Comparison of ENCODE assay signal across 37 mouse cellular contexts in genomic region chr1:159573116-159573515, GRCm38 (mm10). TPM values are rescaled to one million over a fixed set of nuclear protein-coding genes. Genes with fewer than 3 reads are reported as not detected.
"Had no signal": no experiment of that assay in that cellular context is flagged by ENCODE, and none has a peak within 500 bp of the region (broad histone marks: within the 10 kb centered on the region; RNA-seq: fewer than 3 reads in every experiment).

No protein-coding gene starts in this region.

- H3K9me3 ChIP-seq: heart, embryonic 10.5 days; heart, embryonic 12.5 days; heart, embryonic 13.5 days; heart, embryonic 15.5 days; hindbrain, embryonic 10.5 days; hindbrain, embryonic 12.5 days; hindbrain, embryonic 13.5 days; hindbrain, embryonic 15.5 days; intestine, embryonic 15.5 days; kidney, embryonic 15.5 days had no signal

- H3K4me2 ChIP-seq: heart, embryonic 12.5 days; heart, embryonic 13.5 days; heart, embryonic 15.5 days; hindbrain, embryonic 12.5 days; hindbrain, embryonic 13.5 days; hindbrain, embryonic 14.5 days; hindbrain, embryonic 15.5 days; intestine, embryonic 15.5 days; kidney, embryonic 15.5 days had no signal

- DNase-seq: heart, postnatal 10 days; heart, postnatal 14 days; heart, postnatal 36 days; heart, postnatal 4 days; kidney, adult 11 months; kidney, adult 18-20 months; kidney, adult 2 months; kidney, adult 8-10 months; kidney, adult 9 months; kidney, postnatal 10 days; kidney, postnatal 14 days; kidney, postnatal 25 days; kidney, postnatal 36 days; kidney, postnatal 4 days; layer of hippocampus, adult 9-11 months; layer of hippocampus, postnatal 36 days had no signal

- H3K9ac ChIP-seq: heart, embryonic 12.5 days; heart, embryonic 13.5 days; heart, embryonic 15.5 days; hindbrain, embryonic 12.5 days; hindbrain, embryonic 13.5 days; hindbrain, embryonic 14.5 days; hindbrain, embryonic 15.5 days; intestine, embryonic 15.5 days; kidney, embryonic 15.5 days had no signal

- ATAC-seq: hindbrain, embryonic 16.5 days; hindbrain, postnatal 0 days; inflammation-experienced regulatory T-cells, adult 6 months; intestine, embryonic 15.5 days; intestine, embryonic 16.5 days; intestine, postnatal 0 days had no signal

- H3K36me3 ChIP-seq: heart, embryonic 10.5 days; heart, embryonic 12.5 days; heart, embryonic 13.5 days; heart, embryonic 15.5 days; hindbrain, embryonic 10.5 days; hindbrain, embryonic 12.5 days; hindbrain, embryonic 13.5 days; hindbrain, embryonic 15.5 days; intestine, embryonic 15.5 days; kidney, embryonic 15.5 days had no signal

- H3K4me3 ChIP-seq: heart, embryonic 10.5 days; heart, embryonic 12.5 days; heart, embryonic 13.5 days; heart, embryonic 15.5 days; hindbrain, embryonic 10.5 days; hindbrain, embryonic 12.5 days; hindbrain, embryonic 13.5 days; hindbrain, embryonic 15.5 days; intestine, embryonic 15.5 days; kidney, embryonic 15.5 days; layer of hippocampus, adult 2 months had no signal

- H3K27ac ChIP-seq: heart, embryonic 10.5 days; heart, embryonic 13.5 days; heart, embryonic 15.5 days; hindbrain, embryonic 10.5 days; hindbrain, embryonic 12.5 days; hindbrain, embryonic 13.5 days; hindbrain, embryonic 14.5 days; hindbrain, embryonic 15.5 days; hindbrain, postnatal 0 days; intestine, embryonic 15.5 days; kidney, embryonic 15.5 days; kidney, postnatal 0 days; layer of hippocampus, adult 2 months had no signal

- H3K27me3 ChIP-seq: heart, embryonic 15.5 days; hindbrain, embryonic 12.5 days; hindbrain, embryonic 15.5 days; intestine, embryonic 15.5 days; kidney, embryonic 15.5 days had no signal

- H3K4me1 ChIP-seq: heart, embryonic 10.5 days; heart, embryonic 15.5 days; hindbrain, embryonic 12.5 days; kidney, embryonic 15.5 days had no signal

RNA-seq across cellular contexts. Expression of gene Tnr, which starts 49.5 kb away (rescaled TPM):
- polyA plus RNA-seq: heart, embryonic 12.5 days; heart, embryonic 13.5 days; heart, embryonic 14.5 days; kidney, embryonic 14.5 days; kidney, embryonic 15.5 days; kidney, embryonic 16.5 days; kidney, postnatal 0 days had no signal
